In genomic region chr7:144912897-144913296, GRCm38 (mm10) we compare ENCODE assay signal across 31 mouse cellular contexts. TPM values are rescaled to one million over a fixed set of nuclear protein-coding genes. Genes with fewer than 3 reads are reported as not detected.
DNase-seq lines count a peak whose midpoint lies in the region; ATAC-seq and TF ChIP-seq lines count a peak whose summit lies in the region.
"Had no signal": no experiment of that assay in that cellular context is flagged by ENCODE, and none has a peak within 500 bp of the region (broad histone marks: within the 10 kb centered on the region; RNA-seq: fewer than 3 reads in every experiment).

No protein-coding gene starts in this region.

- no peaks in the 10 kb centered on the region for H3K27me3 ChIP-seq in liver, embryonic 11.5 days (replicated peaks; ENCODE audit: control insufficient read depth, insufficient read depth, low read length)
- H3K27me3 ChIP-seq in liver, embryonic 12.5 days (replicated peaks), result peaks cover 12% of the 10 kb centered on the region; the same call in 1 of the 2 replicates
- no peaks in the 10 kb centered on the region for H3K27me3 ChIP-seq in cerebellum, adult 2 months (ENCODE audit: control insufficient read depth, insufficient read depth, low read length)
- no peaks in the 10 kb centered on the region for H3K27me3 ChIP-seq in hindbrain, embryonic 16.5 days (replicated peaks; ENCODE audit: control insufficient read depth, insufficient read depth, low read length)
- H3K27me3 ChIP-seq: lung, embryonic 15.5 days had no signal

- TF ChIP-seq POLR2A in cerebellum, adult 2 months (IDR thresholded peaks at IDR 0.05; ENCODE audit: borderline replicate concordance, insufficient read depth, low read length), result no peak

- DNase-seq in liver, embryonic 11.5 days (ENCODE audit: low spot score), result no peak
- DNase-seq in cerebellum, adult 2 months, result peak; percentile 77 to 90
- peak; percentile 58 to 60 for DNase-seq in cerebellum, postnatal 14 days
- no peak for DNase-seq in left cerebral cortex, postnatal 10 days (ENCODE audit: extremely low spot score in 1 of 2, low spot score in 2 of 2)
- DNase-seq: adrenal gland, postnatal 14 days; gastrocnemius, postnatal 14 days; heart, adult 11 months; heart, postnatal 4 days; kidney, adult 9 months; kidney, postnatal 10 days; layer of hippocampus, postnatal 36 days; liver; right cerebral cortex, adult 18-20 months; right cerebral cortex, postnatal 4 days; thymus, adult 2 months; thymus, postnatal 36 days had no signal

- 82% methylated on average over 4 of the region's 4 CpGs for WGBS in liver, embryonic 11.5 days
- 76% methylated on average over 4 of the region's 4 CpGs for WGBS in liver, embryonic 12.5 days (ENCODE audit: insufficient replicate concordance)
- WGBS in cerebellum, adult 2 months, result 15% methylated on average over 4 of the region's 4 CpGs
- 53% methylated on average over 4 of the region's 4 CpGs for whole genome bisulfite sequencing in hindbrain, embryonic 16.5 days

- no peaks in the 10 kb centered on the region for H3K9me3 ChIP-seq in liver, embryonic 11.5 days (ENCODE audit: control insufficient read depth, low read length)
- H3K9me3 ChIP-seq in liver, embryonic 12.5 days (replicated peaks), result no peaks in the 10 kb centered on the region
- H3K9me3 ChIP-seq in hindbrain, embryonic 16.5 days (ENCODE audit: control insufficient read depth, low read length), result no peaks in the 10 kb centered on the region
- H3K9me3 ChIP-seq: embryonic facial prominence, embryonic 13.5 days; hindbrain, embryonic 13.5 days; lung, embryonic 15.5 days had no signal

- no peak overlapping the region for H3K4me2 ChIP-seq in liver, embryonic 11.5 days
- no peak overlapping the region for H3K4me2 ChIP-seq in liver, embryonic 12.5 days
- no peak overlapping the region for H3K4me2 ChIP-seq in hindbrain, embryonic 16.5 days (ENCODE audit: low read length)
- H3K4me2 ChIP-seq: embryonic facial prominence, embryonic 13.5 days; heart, embryonic 11.5 days; hindbrain, embryonic 13.5 days; lung, embryonic 15.5 days; midbrain, embryonic 11.5 days had no signal

- TF ChIP-seq CTCF in cerebellum, adult 2 months (IDR thresholded peaks at IDR 0.05; ENCODE audit: borderline replicate concordance, insufficient read depth, low read depth, low read length), result no peak

- intact Hi-C loops in left cerebral cortex, postnatal 10 days (cut with DNase I), result no loop called here

- H3K27ac ChIP-seq in liver, embryonic 11.5 days (ENCODE audit: low read depth, low read length), result no peak overlapping the region
- no peak overlapping the region for H3K27ac ChIP-seq in liver, embryonic 12.5 days
- no peak overlapping the region; the same call in 1 of the 2 replicates for H3K27ac ChIP-seq in cerebellum, adult 2 months (ENCODE audit: insufficient read depth, low read length)
- no peak overlapping the region for H3K27ac ChIP-seq in hindbrain, embryonic 16.5 days (ENCODE audit: low read depth, low read length)
- H3K27ac ChIP-seq: embryonic facial prominence, embryonic 13.5 days; hindbrain, embryonic 13.5 days; lung, embryonic 15.5 days had no signal

- peak overlapping the region; percentile 20; the same call in 1 of the 2 replicates for H3K9ac ChIP-seq in liver, embryonic 11.5 days (ENCODE audit: low read depth, low read length)
- no peak overlapping the region for H3K9ac ChIP-seq in liver, embryonic 12.5 days
- no peak overlapping the region for H3K9ac ChIP-seq in hindbrain, embryonic 16.5 days (ENCODE audit: low read depth, low read length)
- H3K9ac ChIP-seq: embryonic facial prominence, embryonic 13.5 days; hindbrain, embryonic 13.5 days; lung, embryonic 15.5 days had no signal

- H3K36me3 ChIP-seq in liver, embryonic 11.5 days (ENCODE audit: control insufficient read depth, insufficient read depth, low read length), result 0 out of 2 replicates have a peak, but pooled peaks cover 6% of the 10 kb centered on the region
- H3K36me3 ChIP-seq in liver, embryonic 12.5 days, result peaks cover 11% of the 10 kb centered on the region
- H3K36me3 ChIP-seq in hindbrain, embryonic 16.5 days (ENCODE audit: control insufficient read depth, insufficient read depth, low read length), result no peaks in the 10 kb centered on the region; the same call in 1 of the 2 replicates

- H3K4me3 ChIP-seq in liver, embryonic 11.5 days (ENCODE audit: low read depth, low read length), result no peak overlapping the region
- no peak overlapping the region for H3K4me3 ChIP-seq in liver, embryonic 12.5 days
- H3K4me3 ChIP-seq in cerebellum, adult 2 months (replicated peaks; ENCODE audit: insufficient read depth, low read depth, low read length), result no peak overlapping the region
- H3K4me3 ChIP-seq in hindbrain, embryonic 16.5 days (ENCODE audit: low read length), result no peak overlapping the region
- H3K4me3 ChIP-seq: embryonic facial prominence, embryonic 13.5 days; hindbrain, embryonic 13.5 days; lung, embryonic 15.5 days had no signal

- no peak for ATAC-seq in liver, embryonic 11.5 days (replicated peaks; ENCODE audit: low FRiP score)
- ATAC-seq in liver, embryonic 12.5 days, result no peak
- ATAC-seq in granulocyte monocyte progenitor cell, adult 5-6 weeks (replicated peaks; ENCODE audit: poor library complexity, severe bottlenecking), result no peak
- no peak for ATAC-seq in hindbrain, embryonic 16.5 days
- ATAC-seq: CD4-positive, CD25-positive, alpha-beta regulatory T cell, adult 4 months; intestine, postnatal 0 days; midbrain, embryonic 16.5 days had no signal

- H3K4me1 ChIP-seq in liver, embryonic 11.5 days (replicated peaks; ENCODE audit: control insufficient read depth, insufficient read depth, low read length), result peaks cover 8% of the 10 kb centered on the region
- peaks cover 23% of the 10 kb centered on the region for H3K4me1 ChIP-seq in liver, embryonic 12.5 days
- H3K4me1 ChIP-seq in cerebellum, adult 2 months (ENCODE audit: control insufficient read depth, insufficient read depth, low read length), result peaks cover 10% of the 10 kb centered on the region
- H3K4me1 ChIP-seq in hindbrain, embryonic 16.5 days (ENCODE audit: control insufficient read depth, insufficient read depth, low read depth, low read length), result peaks cover 9% of the 10 kb centered on the region

RNA-seq across cellular contexts. Expression of gene LTO1, which starts 2.0 kb away (rescaled TPM):
- polyA plus RNA-seq in liver, embryonic 11.5 days (2014; fragmentation: Nextera tagmentation; extraction: Ambion mirVana), result 16.2 and 20.9 TPM in 2 replicates
- 11.6 and 12.8 TPM in 2 replicates for polyA plus RNA-seq in liver, embryonic 12.5 days (2016; fragmentation: Nextera tagmentation; extraction: Ambion mirVana)
- 38.0 and 45.8 TPM in 2 replicates for polyA plus RNA-seq in cerebellum, adult 2 months (2012; rRNA removed)
- total RNA-seq in granulocyte monocyte progenitor cell, adult 5-6 weeks (2014; fragmentation: Nextera tagmentation), result 13.3 and 20.9 TPM in 2 replicates
- 16.6 and 20.8 TPM in 2 replicates for total RNA-seq in granulocyte monocyte progenitor cell, adult 5-6 weeks (2017)
- 10 to 100 TPM; 25.0 to 28.4 TPM for total RNA-seq in left cerebral cortex, postnatal 10 days (2021)
- 29.7 and 32.5 TPM in 2 replicates for polyA plus RNA-seq in hindbrain, embryonic 16.5 days (2015; fragmentation: Nextera tagmentation; extraction: Ambion mirVana)

RNA-seq across cellular contexts. Expression of gene Fgf15, which starts 16.6 kb away (rescaled TPM):
- 0.12 and 0.43 TPM in 2 replicates for polyA plus RNA-seq in liver, embryonic 11.5 days (2014; fragmentation: Nextera tagmentation; extraction: Ambion mirVana)
- polyA plus RNA-seq in liver, embryonic 12.5 days (2016; fragmentation: Nextera tagmentation; extraction: Ambion mirVana), result not detected in 2 replicates
- not detected in 2 replicates for polyA plus RNA-seq in cerebellum, adult 2 months (2012; rRNA removed)
- not detected in 2 replicates for total RNA-seq in granulocyte monocyte progenitor cell, adult 5-6 weeks (2014; fragmentation: Nextera tagmentation)
- 0.09 TPM in 1 of 2 replicates, not detected in the other for total RNA-seq in granulocyte monocyte progenitor cell, adult 5-6 weeks (2017)
- total RNA-seq in left cerebral cortex, postnatal 10 days (2021), result not detected
- 22.7 and 23.6 TPM in 2 replicates for polyA plus RNA-seq in hindbrain, embryonic 16.5 days (2015; fragmentation: Nextera tagmentation; extraction: Ambion mirVana)
- total RNA-seq: adrenal gland, postnatal 14 days; common myeloid progenitor, adult 5-6 weeks; gastrocnemius, postnatal 14 days; heart, postnatal 4 days; layer of hippocampus, postnatal 36 days; megakaryocyte progenitor cell, adult 5-6 weeks; neutrophil, adult 5-6 weeks had no signal
- polyA plus RNA-seq: CD4-positive, CD25-positive, alpha-beta regulatory T cell, adult 4 months; liver, embryonic 16.5 days; lung, embryonic 15.5 days had no signal

RNA-seq across cellular contexts. Expression of gene Ccnd1, which starts 26.8 kb away (rescaled TPM):
- 60.5 and 69.2 TPM in 2 replicates for polyA plus RNA-seq in liver, embryonic 11.5 days (2014; fragmentation: Nextera tagmentation; extraction: Ambion mirVana)
- 46.0 and 47.1 TPM in 2 replicates for polyA plus RNA-seq in liver, embryonic 12.5 days (2016; fragmentation: Nextera tagmentation; extraction: Ambion mirVana)
- 21.8 and 23.1 TPM in 2 replicates for polyA plus RNA-seq in cerebellum, adult 2 months (2012; rRNA removed)
- 6.0 and 10.6 TPM in 2 replicates for total RNA-seq in granulocyte monocyte progenitor cell, adult 5-6 weeks (2014; fragmentation: Nextera tagmentation)
- 6.2 and 8.9 TPM in 2 replicates for total RNA-seq in granulocyte monocyte progenitor cell, adult 5-6 weeks (2017)
- total RNA-seq in left cerebral cortex, postnatal 10 days (2021), result 10 to 100 TPM; 28.1 to 37.0 TPM
- polyA plus RNA-seq in hindbrain, embryonic 16.5 days (2015; fragmentation: Nextera tagmentation; extraction: Ambion mirVana), result 31.0 and 33.5 TPM in 2 replicates

Comparison
In these comparisons a context has a peak if more than half of its experiments do, and no peak if none do; other contexts are left out.
1. DNase-seq: peak in cerebellum, adult 2 months (2 of 2) and cerebellum, postnatal 14 days (2 of 2); none in liver, embryonic 11.5 days (single experiment) and left cerebral cortex, postnatal 10 days (0 of 2).
2. RNA of gene Fgf15, which starts 16.6 kb away (polyA plus RNA-seq): 22.7 to 23.6 TPM in hindbrain, embryonic 16.5 days; 0.12 to 0.43 TPM in liver, embryonic 11.5 days, not detected in cerebellum, adult 2 months and not detected in liver, embryonic 12.5 days; every median in the first group is over 10 times any median in the second.